Mouse (Mus musculus) G1E (cell line): Measurements from ENCODE around the gene Rpl11. TPM values are rescaled to one million over a fixed set of nuclear protein-coding genes. Genes with fewer than 3 reads are reported as not detected.

Experiments used
- ATAC-seq: 2 replicates; pipeline ENCODE4 v1.8.0; 2016; ENCODE audit warnings: mild to moderate bottlenecking; ENCODE audit not compliant: insufficient number of reproducible peaks, poor library complexity, low FRiP score, severe bottlenecking; ENCODE audit errors: extremely low read depth
- DNase-seq: peaks from one replicate; pipeline ENCODE4 v3.0.0; 2012; ENCODE audit warnings: low spot score
- H3K27me3 ChIP-seq: 2 replicates; pipeline ENCODE4 v1.6.1; 2012; ENCODE audit warnings: mild to moderate bottlenecking, low read length, inconsistent platforms; ENCODE audit not compliant: insufficient read depth
- H3K36me3 ChIP-seq: replicated peaks from 2 replicates; pipeline ENCODE3; 2012; ENCODE audit warnings: mild to moderate bottlenecking, inconsistent platforms
- H3K4me1 ChIP-seq: 2 replicates; pipeline ENCODE4 v1.6.1; 2012; ENCODE audit warnings: low read depth, low read length, inconsistent platforms, mixed read lengths; ENCODE audit not compliant: insufficient read depth
- H3K4me3 ChIP-seq: 2 replicates; pipeline ENCODE4 v1.5.1; 2012; ENCODE audit warnings: low read depth, mild to moderate bottlenecking, inconsistent platforms, low read length, moderate library complexity, mixed read lengths
- H3K9me3 ChIP-seq: replicated peaks from 2 replicates; pipeline ENCODE4 v1.6.1; 2012; ENCODE audit warnings: inconsistent platforms
- CTCF ChIP-seq: IDR thresholded peaks from 2 replicates; pipeline ENCODE4 v1.5.1; 2012; ENCODE audit warnings: low read depth, low read length, inconsistent platforms, mixed read lengths
- GATA1 ChIP-seq: IDR thresholded peaks from 2 replicates; pipeline ENCODE4 v1.6.1; 2012; ENCODE audit warnings: borderline replicate concordance, low read length, inconsistent platforms, mixed read lengths
- GATA2 ChIP-seq: IDR thresholded peaks from 2 replicates; pipeline ENCODE4 v1.6.1; 2012; ENCODE audit warnings: low read depth, low read length, inconsistent platforms, borderline replicate concordance
- POLR2AphosphoS5 ChIP-seq: IDR thresholded peaks from 2 replicates; pipeline ENCODE4 v1.6.1; 2012; ENCODE audit warnings: low read depth, low read length, inconsistent platforms; ENCODE audit not compliant: insufficient replicate concordance
- TAL1 ChIP-seq: conservative IDR thresholded peaks from 2 replicates; pipeline ENCODE4 v1.6.1; 2012; ENCODE audit warnings: low read depth, low read length, inconsistent platforms, mixed read lengths
- polyA plus RNA-seq: library from polyadenylated mRNA; stranded (reverse); fragments of >175 nt; gene quantifications from 2 replicates; pipeline ENCODE4 v1.2.3, GENCODE M21; 2012
- total RNA-seq, 2 experiments: library from RNA; stranded (forward) in 1 of 2; stranded (reverse) in 1 of 2; fragments of 200-1000 nt in 1 of 2; fragments of >200 nt in 1 of 2; fragmentation: Nextera tagmentation in 1 of 2; gene quantifications; 2 replicates each; pipeline ENCODE4 v1.2.3; 2014 to 2017

Gene Rpl11
- total and polyA plus RNA-seq, 3 experiments = 563 to 1,685 (median 1,598) TPM

- DNase-seq (no peak), ATAC-seq (no peak)
- Histone ChIP-seq H3K4me3 (no peak overlapping the region), H3K4me1 (peaks cover 13% of the 10 kb centered on the region), H3K27me3 (peaks cover 38% of the 10 kb centered on the region), H3K9me3 (no peaks in the 10 kb centered on the region), H3K36me3 (peaks cover under 1% of the 10 kb centered on the region)
- no peak for TF ChIP-seq POLR2AphosphoS5
- no peak for TF ChIP-seq CTCF
- no peak for TF ChIP-seq GATA2
- TF ChIP-seq TAL1 = no peak
- no peak for TF ChIP-seq GATA1
Observed at GRCm38 (mm10) chr4:136057916-136058315, 4.7 kb upstream of the Rpl11 start.

GRCm38 (mm10) chr4:136056030-136056429 lies 2.8 kb upstream of the Rpl11 start:
- TF ChIP-seq CTCF = no peak
- TF ChIP-seq GATA1 = no peak
- no peak for TF ChIP-seq GATA2
- no peak for TF ChIP-seq POLR2AphosphoS5
- no peak for TF ChIP-seq TAL1
- DNase-seq = no peak
- Histone ChIP-seq H3K4me3 (no peak overlapping the region), H3K4me1 (peaks cover 20% of the 10 kb centered on the region), H3K9me3 (no peaks in the 10 kb centered on the region), H3K27me3 (peaks cover 27% of the 10 kb centered on the region), H3K36me3 (peaks cover 19% of the 10 kb centered on the region)
- ATAC-seq = no peak

GRCm38 (mm10) chr4:136053843-136054242 lies 615 bp upstream of the Rpl11 start:
- H3K4me1 ChIP-seq = peaks cover 35% of the 10 kb centered on the region

GRCm38 (mm10) chr4:136052534-136053246 lies 538 bp downstream of the Rpl11 start:
- Histone ChIP-seq H3K36me3 (peaks cover 52% of the 10 kb centered on the region), H3K27me3 (peaks cover 15% of the 10 kb centered on the region), H3K4me1 (peaks cover 45% of the 10 kb centered on the region), H3K9me3 (no peaks in the 10 kb centered on the region), H3K4me3 (peak overlapping the region; percentile 99)
- no peak for TF ChIP-seq TAL1
- no peak; the same call in 1 of the 2 replicates for TF ChIP-seq POLR2AphosphoS5
- no peak for TF ChIP-seq GATA2
- no peak for TF ChIP-seq GATA1
- TF ChIP-seq CTCF = no peak
- DNase-seq (peak; percentile 53), ATAC-seq (no peak)

More at GRCm38 (mm10) chr4:136053843-136054242, 615 bp upstream of the Rpl11 start:
- ATAC-seq = no peak
- Histone ChIP-seq H3K36me3 (peaks cover 41% of the 10 kb centered on the region), H3K9me3 (no peaks in the 10 kb centered on the region), H3K4me3 (no peak overlapping the region), H3K27me3 (peaks cover 21% of the 10 kb centered on the region)
- no peak for TF ChIP-seq GATA2
- TF ChIP-seq POLR2AphosphoS5 = no peak
- no peak for TF ChIP-seq TAL1
- DNase-seq = no peak

- Histone ChIP-seq H3K27me3 (peaks cover 11% of the 10 kb centered on the region), H3K4me3 (peak overlapping the region; percentile 99), H3K9me3 (no peaks in the 10 kb centered on the region), H3K4me1 (peaks cover 51% of the 10 kb centered on the region), H3K36me3 (peaks cover 57% of the 10 kb centered on the region)
- DNase-seq = no peak
- ATAC-seq = no peak
- no peak for TF ChIP-seq CTCF
- no peak for TF ChIP-seq GATA2
- no peak for TF ChIP-seq POLR2AphosphoS5
- no peak for TF ChIP-seq GATA1
- no peak for TF ChIP-seq TAL1
Observed at GRCm38 (mm10) chr4:136052060-136052459, 1.2 kb downstream of the Rpl11 start.

GRCm38 (mm10) chr4:136050226-136050625 lies 3.0 kb downstream of the Rpl11 start:
- H3K27me3 ChIP-seq = peaks cover 5% of the 10 kb centered on the region
- no peak for TF ChIP-seq GATA2
- TF ChIP-seq TAL1 = no peak
- no peak for TF ChIP-seq CTCF
- no peak for TF ChIP-seq GATA1
- no peak for TF ChIP-seq POLR2AphosphoS5
- ATAC-seq (no peak), DNase-seq (no peak)
- H3K9me3 ChIP-seq = no peaks in the 10 kb centered on the region
- peaks cover 74% of the 10 kb centered on the region for H3K36me3 ChIP-seq
- peak overlapping the region; percentile 99; the same call in 1 of the 2 replicates for H3K4me3 ChIP-seq
- H3K4me1 ChIP-seq = peaks cover 55% of the 10 kb centered on the region
